ENCODE assay signal across 9 mouse cellular contexts in the genomic region with DNA sequence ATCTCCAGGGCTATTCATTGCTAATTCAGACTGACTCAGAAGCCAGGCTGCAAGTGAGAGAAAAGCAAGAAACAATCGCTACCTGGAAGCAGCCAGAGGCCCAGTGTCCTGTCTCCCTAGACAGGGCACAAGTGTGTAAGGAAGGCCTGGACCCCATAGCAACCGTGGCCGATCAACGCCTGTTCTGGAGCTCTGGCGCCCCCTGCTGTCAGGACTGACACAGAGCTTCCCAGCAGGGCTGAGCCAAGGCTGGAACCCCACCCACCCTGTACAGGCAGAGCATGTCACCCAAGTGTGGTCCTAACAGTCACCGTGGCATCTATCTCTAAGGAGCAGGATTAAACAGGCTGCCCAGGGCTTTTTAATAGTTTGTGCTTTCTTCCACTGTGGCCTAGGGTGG. TPM values are rescaled to one million over a fixed set of nuclear protein-coding genes. Genes with fewer than 3 reads are reported as not detected.
DNase-seq lines count a peak whose midpoint lies in the region; ATAC-seq lines count a peak whose summit lies in the region.
"Had no signal": no experiment of that assay in that cellular context is flagged by ENCODE, and none has a peak within 500 bp of the region (broad histone marks: within the 10 kb centered on the region; RNA-seq: fewer than 3 reads in every experiment).

No protein-coding gene starts in this region.

- DNase-seq in CD4-positive, CD25-positive, alpha-beta regulatory T cell, adult 2 months (ENCODE audit: low read depth, low spot score): peak; percentile 90
- DNase-seq in adrenal gland, postnatal 14 days: peak; percentile 94
- DNase-seq in embryonic facial prominence, embryonic 11.5 days (ENCODE audit: low spot score): peak; percentile 83
- peak; percentile 87 for DNase-seq in kidney, postnatal 14 days
- peak; percentile 84 for DNase-seq in ovary, postnatal 36 days (ENCODE audit: low spot score)
- peak; percentile 80 for DNase-seq in thymus, postnatal 0 days (ENCODE audit: low spot score)

- no peak overlapping the region for H3K27ac ChIP-seq in embryonic facial prominence, embryonic 11.5 days (replicated peaks; ENCODE audit: low read depth, low read length)
- H3K27ac ChIP-seq in heart, embryonic 16.5 days (ENCODE audit: low read length): no peak overlapping the region
- H3K27ac ChIP-seq in liver, embryonic 16.5 days (ENCODE audit: low read length): no peak overlapping the region

- no peaks in the 10 kb centered on the region for H3K9me3 ChIP-seq in embryonic facial prominence, embryonic 11.5 days (replicated peaks; ENCODE audit: control insufficient read depth, low read length)
- peaks cover 4% of the 10 kb centered on the region for H3K9me3 ChIP-seq in heart, embryonic 16.5 days (replicated peaks; ENCODE audit: control insufficient read depth, low read length)
- H3K9me3 ChIP-seq in liver, embryonic 16.5 days (replicated peaks; ENCODE audit: control insufficient read depth, low read length): no peaks in the 10 kb centered on the region; the same call in 1 of the 2 replicates

- no peaks in the 10 kb centered on the region; the same call in none of the 2 replicates for H3K36me3 ChIP-seq in embryonic facial prominence, embryonic 11.5 days (replicated peaks; ENCODE audit: control insufficient read depth, insufficient read depth, low read depth, low read length)
- H3K36me3 ChIP-seq in heart, embryonic 16.5 days (ENCODE audit: control insufficient read depth, insufficient read depth): peaks cover 23% of the 10 kb centered on the region
- H3K36me3 ChIP-seq in liver, embryonic 16.5 days (ENCODE audit: control insufficient read depth, insufficient read depth): peaks cover 12% of the 10 kb centered on the region

- no peaks in the 10 kb centered on the region for H3K27me3 ChIP-seq in embryonic facial prominence, embryonic 11.5 days (ENCODE audit: control insufficient read depth, insufficient read depth, low read length)
- H3K27me3 ChIP-seq in heart, embryonic 16.5 days (ENCODE audit: control insufficient read depth, insufficient read depth, low read length): no peaks in the 10 kb centered on the region
- no peaks in the 10 kb centered on the region for H3K27me3 ChIP-seq in liver, embryonic 16.5 days (ENCODE audit: control insufficient read depth, insufficient read depth, low read depth, low read length)

- no peak for ATAC-seq in embryonic facial prominence, embryonic 11.5 days (replicated peaks; ENCODE audit: insufficient number of reproducible peaks, low FRiP score, low TSS enrichment, low read depth)
- ATAC-seq in heart, embryonic 16.5 days (replicated peaks; ENCODE audit: extremely low read depth, insufficient read depth, low FRiP score): peak; percentile 64
- peak; percentile 65 for ATAC-seq in liver, embryonic 16.5 days (ENCODE audit: low read depth)

- WGBS in embryonic facial prominence, embryonic 11.5 days: 17% methylated on average over 6 of the region's 6 CpGs
- 22% methylated on average over 6 of the region's 6 CpGs for WGBS in heart, embryonic 16.5 days
- WGBS in liver, embryonic 16.5 days (ENCODE audit: insufficient replicate concordance): 8% methylated on average over 6 of the region's 6 CpGs

- H3K4me1 ChIP-seq in embryonic facial prominence, embryonic 11.5 days (ENCODE audit: control insufficient read depth, insufficient read depth, low read length): no peaks in the 10 kb centered on the region
- no peaks in the 10 kb centered on the region for H3K4me1 ChIP-seq in heart, embryonic 16.5 days (ENCODE audit: control insufficient read depth, insufficient read depth, low read length)
- peaks cover 12% of the 10 kb centered on the region for H3K4me1 ChIP-seq in liver, embryonic 16.5 days (ENCODE audit: control insufficient read depth, low read depth, low read length)

- H3K9ac ChIP-seq in embryonic facial prominence, embryonic 11.5 days (replicated peaks; ENCODE audit: low read length): no peak overlapping the region
- no peak overlapping the region for H3K9ac ChIP-seq in heart, embryonic 16.5 days (ENCODE audit: low read length)
- no peak overlapping the region for H3K9ac ChIP-seq in liver, embryonic 16.5 days (ENCODE audit: low read depth, low read length)

- no peak overlapping the region for H3K4me2 ChIP-seq in embryonic facial prominence, embryonic 11.5 days (ENCODE audit: low read depth, low read length)
- no peak overlapping the region for H3K4me2 ChIP-seq in heart, embryonic 16.5 days (ENCODE audit: low read depth, low read length)
- H3K4me2 ChIP-seq in liver, embryonic 16.5 days (ENCODE audit: low read depth, low read length): no peak overlapping the region

- H3K4me3 ChIP-seq in embryonic facial prominence, embryonic 11.5 days (ENCODE audit: low read depth, low read length): no peak overlapping the region
- no peak overlapping the region for H3K4me3 ChIP-seq in heart, embryonic 16.5 days (ENCODE audit: low read length)
- H3K4me3 ChIP-seq in liver, embryonic 16.5 days (ENCODE audit: low read depth, low read length): no peak overlapping the region

RNA-seq across cellular contexts. Expression of a gene that starts 7.8 kb away (rescaled TPM):
- total RNA-seq in adrenal gland, postnatal 14 days (2021): 1.7 and 4.2 TPM in 2 replicates
- polyA plus RNA-seq in embryonic facial prominence, embryonic 11.5 days (2014; fragmentation: Nextera tagmentation; extraction: Ambion mirVana): 32.4 and 36.4 TPM in 2 replicates
- 11.2 and 20.6 TPM in 2 replicates for polyA plus RNA-seq in heart, embryonic 16.5 days (2015; fragmentation: Nextera tagmentation; extraction: Ambion mirVana)
- 0.27 and 0.61 TPM in 2 replicates for polyA plus RNA-seq in liver, embryonic 16.5 days (2015; fragmentation: Nextera tagmentation; extraction: Ambion mirVana)
- polyA plus RNA-seq in thymus, postnatal 0 days (2015; fragmentation: Nextera tagmentation; extraction: Ambion mirVana): 60.3 and 66.3 TPM in 2 replicates

RNA-seq across cellular contexts. Expression of a gene that starts 25.6 kb away (rescaled TPM):
- total RNA-seq in adrenal gland, postnatal 14 days (2021): 12.7 and 15.8 TPM in 2 replicates
- 23.6 and 26.6 TPM in 2 replicates for polyA plus RNA-seq in embryonic facial prominence, embryonic 11.5 days (2014; fragmentation: Nextera tagmentation; extraction: Ambion mirVana)
- 12.0 and 12.7 TPM in 2 replicates for polyA plus RNA-seq in heart, embryonic 16.5 days (2015; fragmentation: Nextera tagmentation; extraction: Ambion mirVana)
- polyA plus RNA-seq in liver, embryonic 16.5 days (2015; fragmentation: Nextera tagmentation; extraction: Ambion mirVana): 6.5 and 8.6 TPM in 2 replicates
- 23.4 and 25.9 TPM in 2 replicates for polyA plus RNA-seq in thymus, postnatal 0 days (2015; fragmentation: Nextera tagmentation; extraction: Ambion mirVana)

RNA-seq across cellular contexts. Expression of a gene that starts 35.2 kb away (rescaled TPM):
- total RNA-seq in adrenal gland, postnatal 14 days (2021): 8.1 and 8.2 TPM in 2 replicates
- polyA plus RNA-seq in embryonic facial prominence, embryonic 11.5 days (2014; fragmentation: Nextera tagmentation; extraction: Ambion mirVana): 7.3 and 8.6 TPM in 2 replicates
- polyA plus RNA-seq in heart, embryonic 16.5 days (2015; fragmentation: Nextera tagmentation; extraction: Ambion mirVana): 4.6 and 4.7 TPM in 2 replicates
- 2.9 and 3.2 TPM in 2 replicates for polyA plus RNA-seq in liver, embryonic 16.5 days (2015; fragmentation: Nextera tagmentation; extraction: Ambion mirVana)
- polyA plus RNA-seq in thymus, postnatal 0 days (2015; fragmentation: Nextera tagmentation; extraction: Ambion mirVana): 8.3 and 8.9 TPM in 2 replicates

RNA-seq across cellular contexts. Expression of a gene that starts 40.2 kb away (rescaled TPM):
- 16.9 and 29.9 TPM in 2 replicates for total RNA-seq in adrenal gland, postnatal 14 days (2021)
- 1.9 and 3.1 TPM in 2 replicates for polyA plus RNA-seq in embryonic facial prominence, embryonic 11.5 days (2014; fragmentation: Nextera tagmentation; extraction: Ambion mirVana)
- polyA plus RNA-seq in heart, embryonic 16.5 days (2015; fragmentation: Nextera tagmentation; extraction: Ambion mirVana): 1.8 and 2.2 TPM in 2 replicates
- 0.79 and 1.1 TPM in 2 replicates for polyA plus RNA-seq in liver, embryonic 16.5 days (2015; fragmentation: Nextera tagmentation; extraction: Ambion mirVana)
- 6.7 and 10.5 TPM in 2 replicates for polyA plus RNA-seq in thymus, postnatal 0 days (2015; fragmentation: Nextera tagmentation; extraction: Ambion mirVana)

RNA-seq across cellular contexts. Expression of a gene that starts 56.5 kb away (rescaled TPM):
- total RNA-seq in adrenal gland, postnatal 14 days (2021): 32.6 and 34.2 TPM in 2 replicates
- not detected in 2 replicates for polyA plus RNA-seq in embryonic facial prominence, embryonic 11.5 days (2014; fragmentation: Nextera tagmentation; extraction: Ambion mirVana)
- polyA plus RNA-seq in heart, embryonic 16.5 days (2015; fragmentation: Nextera tagmentation; extraction: Ambion mirVana): 20.1 and 22.3 TPM in 2 replicates
- 0.49 and 0.90 TPM in 2 replicates for polyA plus RNA-seq in liver, embryonic 16.5 days (2015; fragmentation: Nextera tagmentation; extraction: Ambion mirVana)
- 0.33 and 0.37 TPM in 2 replicates for polyA plus RNA-seq in thymus, postnatal 0 days (2015; fragmentation: Nextera tagmentation; extraction: Ambion mirVana)
- polyA plus RNA-seq: frontal cortex, adult 2 months had no signal
